Mouse (Mus musculus): ENCODE results near the gene Trarg1. TPM values are rescaled to one million over a fixed set of nuclear protein-coding genes. Genes with fewer than 3 reads are reported as not detected.
"Not testable (repeated sequence)": the region's sequence is repeated elsewhere in the genome, so short reads cannot be mapped to it uniquely, and the experiment has no call there.

The Trarg1 gene
- 0.24 and 0.56 TPM in 2 replicates for polyA plus RNA-seq (2015; fragmentation: Nextera tagmentation; extraction: Ambion mirVana)

DNA sequence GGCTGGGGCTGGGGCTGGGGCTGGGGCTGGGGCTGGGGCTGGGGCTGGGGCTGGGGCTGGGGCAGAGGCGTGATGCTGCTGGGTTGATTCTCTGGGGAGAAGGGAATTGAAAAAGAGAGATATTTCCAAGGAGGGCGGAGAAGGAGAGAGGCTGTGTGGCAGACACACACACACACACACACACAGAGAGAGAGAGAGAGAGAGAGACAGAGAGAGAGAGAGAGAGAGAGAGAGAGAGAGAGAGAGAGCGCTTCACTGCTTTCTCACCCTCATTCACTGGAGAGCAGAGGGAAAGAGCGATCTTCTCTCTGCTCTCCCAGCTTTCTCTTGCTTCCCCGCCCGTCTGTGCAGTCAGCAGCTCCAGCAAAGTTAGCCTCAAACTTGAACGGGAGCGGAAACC lies at the start of gene Trarg1:
Trarg1 (plus strand) TSS at position 301 of the 400 bp plus-strand sequence.
- not testable (repeated sequence) for H3K4me1 ChIP-seq; H3K9me3 ChIP-seq; H3K4me2 ChIP-seq (replicated peaks); H3K36me3 ChIP-seq; H3K9ac ChIP-seq (replicated peaks); ATAC-seq (replicated peaks); H3K27ac ChIP-seq (replicated peaks); H3K4me3 ChIP-seq
- H3K27me3 ChIP-seq = peaks cover 11% of the 10 kb centered on the region; the same call in 1 of the 2 replicates
- 45% methylated on average over 7 of the region's 8 CpGs for WGBS

DNA sequence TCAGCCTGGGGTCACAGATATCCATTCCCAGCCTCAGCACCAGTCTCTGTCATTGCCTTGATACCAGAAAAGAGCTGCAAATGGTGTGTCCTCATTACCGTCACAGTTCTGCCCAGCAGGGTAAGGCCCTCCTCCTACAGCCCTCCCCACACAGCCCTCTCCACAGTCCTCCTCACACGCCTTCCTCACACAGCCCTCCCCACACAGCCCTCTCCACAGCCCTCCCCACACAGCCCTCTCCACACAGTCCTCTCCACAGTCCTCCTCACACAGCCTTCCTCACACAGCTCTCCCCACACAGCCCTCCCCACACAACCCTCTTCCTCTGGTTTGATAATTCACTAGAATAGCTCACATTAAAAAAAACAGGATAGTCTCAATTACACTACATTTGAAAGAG lies 49.6 kb upstream of the Trarg1 start:
- no peak overlapping the region for H3K9ac ChIP-seq (replicated peaks)
- no peaks in the 10 kb centered on the region for H3K9me3 ChIP-seq
- 24% methylated on average over 2 of the region's 2 CpGs for WGBS
- ATAC-seq (replicated peaks) = no peak
- H3K36me3 ChIP-seq = no peaks in the 10 kb centered on the region
- no peak overlapping the region for H3K27ac ChIP-seq (replicated peaks)
- no peak overlapping the region for H3K4me3 ChIP-seq
- H3K4me2 ChIP-seq (replicated peaks) = no peak overlapping the region
- H3K4me1 ChIP-seq = no peaks in the 10 kb centered on the region
- peaks cover 4% of the 10 kb centered on the region; the same call in 1 of the 2 replicates for H3K27me3 ChIP-seq

DNA sequence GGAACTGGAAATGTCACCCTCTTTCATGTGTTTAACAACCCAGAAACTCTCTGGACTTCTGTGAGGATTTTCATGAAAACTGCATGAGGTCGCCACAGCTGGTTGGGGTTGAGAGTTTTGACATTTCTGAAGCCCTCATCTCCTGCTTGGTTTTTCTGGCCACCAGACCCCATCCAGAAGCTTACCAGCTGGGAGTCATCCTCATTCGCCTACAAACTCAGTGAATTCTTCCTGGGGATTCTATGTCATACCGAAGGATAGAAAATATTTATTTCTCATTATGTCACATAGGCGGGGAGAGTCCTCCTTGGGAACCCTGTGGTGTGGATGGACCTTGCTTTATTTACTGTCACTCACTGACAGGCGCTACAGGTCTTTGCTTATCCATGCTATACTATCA lies 49.1 kb upstream of the Trarg1 start:
- Histone ChIP-seq H3K9ac (replicated peaks) (no peak overlapping the region), H3K27ac (replicated peaks) (no peak overlapping the region)
- WGBS = 86% methylated on average over 5 of the region's 5 CpGs

DNA sequence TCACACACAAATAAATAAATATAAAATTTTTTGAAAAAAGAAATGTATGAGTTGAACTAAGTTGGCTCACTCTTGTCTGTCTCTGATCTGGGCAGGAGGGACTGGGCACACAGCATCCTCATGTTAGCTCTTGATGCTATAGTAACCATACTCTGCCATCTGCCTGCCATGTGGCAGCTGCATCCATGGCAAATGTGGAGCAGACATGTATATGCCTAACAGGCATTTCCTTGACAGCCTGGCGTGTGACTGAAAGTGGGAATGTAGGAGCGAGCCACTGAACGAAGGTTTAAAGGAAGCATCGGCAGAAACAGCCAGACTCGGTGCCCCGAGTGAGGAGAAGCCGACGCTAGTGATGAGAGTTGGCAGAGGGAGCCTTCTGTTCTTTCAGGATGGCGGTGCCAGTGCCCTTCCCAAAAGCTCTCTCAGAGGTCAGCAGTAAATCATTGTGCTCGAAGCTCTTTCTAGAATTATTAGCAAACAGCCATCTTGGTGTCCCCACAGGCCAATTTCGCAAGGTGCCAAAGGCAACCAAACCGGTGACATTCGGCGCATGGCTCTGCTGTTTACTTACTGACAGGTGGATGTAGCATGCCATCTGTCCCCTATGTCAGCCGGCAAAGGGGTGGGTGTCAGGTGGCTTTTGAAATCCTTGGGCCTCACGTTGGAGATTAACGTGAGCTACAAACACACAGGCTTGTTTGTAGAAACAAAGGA lies 40.2 kb upstream of the Trarg1 start:
- H3K4me1 ChIP-seq = 0 out of 2 replicates have a peak, but pooled peaks cover 5% of the 10 kb centered on the region
- 57% methylated on average over 17 of the region's 17 CpGs for WGBS
- H3K27ac ChIP-seq (replicated peaks) = peak overlapping the region; percentile 88
- no peaks in the 10 kb centered on the region; the same call in 1 of the 2 replicates for H3K27me3 ChIP-seq
- H3K36me3 ChIP-seq = no peaks in the 10 kb centered on the region
- H3K9me3 ChIP-seq = no peaks in the 10 kb centered on the region
- H3K4me2 ChIP-seq (replicated peaks) = no peak overlapping the region; the same call in 1 of the 2 replicates
- no peak overlapping the region for H3K9ac ChIP-seq (replicated peaks)
- H3K4me3 ChIP-seq = no peak overlapping the region
- ATAC-seq (replicated peaks) = peak; percentile 86

More for the DNA sequence above, 49.1 kb upstream of the Trarg1 start:
- Histone ChIP-seq H3K27me3 (peaks cover 4% of the 10 kb centered on the region; the same call in 1 of the 2 replicates), H3K36me3 (no peaks in the 10 kb centered on the region), H3K4me3 (no peak overlapping the region), H3K4me1 (no peaks in the 10 kb centered on the region), H3K9me3 (no peaks in the 10 kb centered on the region), H3K4me2 (replicated peaks) (no peak overlapping the region)
- no peak for ATAC-seq (replicated peaks)

DNA sequence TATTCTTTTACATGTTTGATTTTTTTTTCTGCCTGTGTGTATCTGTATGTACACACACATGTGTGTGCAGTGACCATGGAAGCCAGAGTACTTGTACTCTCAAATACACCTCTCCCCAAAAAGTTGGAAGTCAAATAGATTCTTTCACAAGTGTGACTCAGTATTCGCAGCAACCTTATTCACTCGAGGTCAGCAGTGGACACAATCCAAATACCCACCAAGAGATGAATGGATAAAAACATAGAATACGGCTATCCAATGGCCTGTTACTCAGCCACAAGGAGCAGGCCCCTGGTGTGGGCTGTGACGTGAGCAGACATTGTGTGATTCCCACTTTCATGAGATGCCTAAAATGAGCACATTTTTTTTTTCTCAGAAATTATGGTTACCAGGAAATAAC lies 39.4 kb upstream of the Trarg1 start:
- Histone ChIP-seq H3K36me3 (no peaks in the 10 kb centered on the region), H3K4me3 (no peak overlapping the region), H3K4me2 (replicated peaks) (no peak overlapping the region), H3K9me3 (no peaks in the 10 kb centered on the region), H3K27me3 (no peaks in the 10 kb centered on the region; the same call in 1 of the 2 replicates), H3K27ac (replicated peaks) (peak overlapping the region; percentile 88; the same call in 1 of the 2 replicates), H3K9ac (replicated peaks) (no peak overlapping the region), H3K4me1 (peaks cover 11% of the 10 kb centered on the region)
- 67% methylated on average over 4 of the region's 4 CpGs for WGBS
- no peak for ATAC-seq (replicated peaks)

DNA sequence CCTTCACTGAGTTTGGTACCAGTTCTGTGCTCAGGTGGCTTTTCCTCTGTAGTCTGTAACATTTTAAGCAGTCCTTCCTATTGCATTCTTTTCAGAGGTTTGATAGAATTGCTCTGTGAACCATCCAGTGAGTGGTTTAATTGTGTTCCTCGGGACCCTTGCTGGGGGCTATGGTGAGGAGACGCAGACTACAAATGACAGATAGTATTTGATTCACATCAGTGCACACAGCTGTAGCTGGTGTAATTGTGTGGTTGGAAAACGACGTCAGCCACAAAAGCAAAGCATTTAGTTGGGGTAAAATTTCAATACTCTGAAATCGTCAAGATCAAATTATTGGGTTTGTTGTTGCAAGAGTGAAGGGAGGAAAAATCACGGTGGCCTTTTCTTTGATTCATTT lies 35.4 kb upstream of the Trarg1 start:
- no peak for ATAC-seq (replicated peaks)
- H3K9ac ChIP-seq (replicated peaks) = no peak overlapping the region
- 24% methylated on average over 6 of the region's 6 CpGs for WGBS
- peaks cover 5% of the 10 kb centered on the region; the same call in 1 of the 2 replicates for H3K27me3 ChIP-seq
- peaks cover 33% of the 10 kb centered on the region for H3K4me1 ChIP-seq
- no peaks in the 10 kb centered on the region for H3K9me3 ChIP-seq
- no peak overlapping the region for H3K4me3 ChIP-seq
- no peaks in the 10 kb centered on the region for H3K36me3 ChIP-seq
- H3K4me2 ChIP-seq (replicated peaks) = no peak overlapping the region
- H3K27ac ChIP-seq (replicated peaks) = no peak overlapping the region

DNA sequence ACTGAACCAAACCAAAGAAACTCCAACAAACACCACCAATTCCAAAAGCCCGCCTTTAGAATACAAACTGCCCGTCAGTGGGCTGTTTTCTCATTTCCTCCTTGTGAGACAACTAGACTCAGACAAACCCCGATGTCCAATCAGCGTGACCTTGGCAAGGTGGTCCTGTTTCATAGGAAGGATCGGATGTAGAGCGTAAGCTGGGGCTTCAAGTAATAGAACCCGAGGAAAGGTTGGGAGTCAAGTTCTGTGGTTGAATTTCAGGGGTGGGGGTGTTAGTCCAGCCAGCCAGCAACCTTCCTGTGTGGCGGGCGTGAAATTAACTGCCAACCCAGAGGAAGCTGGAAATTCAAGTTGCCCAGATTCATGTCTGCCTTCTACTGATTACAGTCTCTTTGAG lies 34.6 kb upstream of the Trarg1 start:
- Histone ChIP-seq H3K36me3 (no peaks in the 10 kb centered on the region), H3K9ac (replicated peaks) (no peak overlapping the region), H3K27me3 (peaks cover 9% of the 10 kb centered on the region; the same call in 1 of the 2 replicates), H3K4me3 (no peak overlapping the region), H3K4me2 (replicated peaks) (no peak overlapping the region), H3K27ac (replicated peaks) (no peak overlapping the region), H3K9me3 (no peaks in the 10 kb centered on the region), H3K4me1 (peaks cover 30% of the 10 kb centered on the region)
- ATAC-seq (replicated peaks) = no peak
- WGBS = 77% methylated on average over 9 of the region's 9 CpGs

DNA sequence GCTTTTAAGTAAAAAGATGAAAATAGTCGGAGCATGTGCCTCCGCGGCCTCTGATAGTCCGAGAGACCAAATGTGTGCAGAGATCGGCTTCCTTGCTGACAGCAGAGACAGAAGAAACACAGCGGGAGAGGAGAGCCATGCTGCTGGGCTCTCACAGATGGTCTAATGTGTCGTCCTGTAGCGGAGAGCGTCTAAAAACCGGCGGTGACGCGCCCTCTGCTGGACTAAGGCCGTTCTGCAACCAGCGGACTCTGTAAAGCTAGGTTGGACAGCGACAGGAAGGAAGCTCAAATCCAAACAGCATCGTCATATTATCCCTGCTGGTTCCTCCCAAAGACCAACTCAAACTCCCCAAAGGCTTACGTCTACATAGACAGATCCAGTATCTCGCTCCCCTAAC lies 33.7 kb upstream of the Trarg1 start:
- Histone ChIP-seq H3K9me3 (no peaks in the 10 kb centered on the region), H3K36me3 (no peaks in the 10 kb centered on the region), H3K9ac (replicated peaks) (peak overlapping the region; percentile 19; the same call in 1 of the 2 replicates), H3K4me3 (peak overlapping the region; percentile 28), H3K4me1 (peaks cover 30% of the 10 kb centered on the region), H3K27ac (replicated peaks) (peak overlapping the region; percentile 17), H3K27me3 (peaks cover 13% of the 10 kb centered on the region; the same call in 1 of the 2 replicates), H3K4me2 (replicated peaks) (peak overlapping the region; percentile 47)
- ATAC-seq (replicated peaks) = peak; percentile 77
- WGBS = under 1% methylated on average over 19 of the region's 19 CpGs

DNA sequence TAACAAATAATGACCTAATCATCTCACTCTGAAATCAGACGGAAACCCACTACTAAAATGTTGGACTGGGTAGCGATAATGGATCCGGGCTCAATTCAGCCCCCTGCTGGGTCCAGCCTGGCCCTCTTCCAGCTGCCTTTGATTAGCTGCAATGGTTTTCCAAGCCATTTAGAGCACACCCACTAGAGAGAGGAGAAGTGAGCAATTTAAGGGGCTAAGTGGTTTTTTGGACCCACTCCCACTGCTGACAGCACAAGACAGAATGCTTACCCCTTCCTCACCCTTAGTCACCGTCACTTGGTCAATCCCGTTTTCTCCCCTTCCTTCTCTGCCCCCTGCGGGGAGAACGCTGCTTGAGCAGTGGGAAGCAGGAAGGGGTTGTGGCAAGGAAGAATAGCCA lies 32.5 kb upstream of the Trarg1 start:
- 0% methylated on average over 7 of the region's 7 CpGs for WGBS

DNA sequence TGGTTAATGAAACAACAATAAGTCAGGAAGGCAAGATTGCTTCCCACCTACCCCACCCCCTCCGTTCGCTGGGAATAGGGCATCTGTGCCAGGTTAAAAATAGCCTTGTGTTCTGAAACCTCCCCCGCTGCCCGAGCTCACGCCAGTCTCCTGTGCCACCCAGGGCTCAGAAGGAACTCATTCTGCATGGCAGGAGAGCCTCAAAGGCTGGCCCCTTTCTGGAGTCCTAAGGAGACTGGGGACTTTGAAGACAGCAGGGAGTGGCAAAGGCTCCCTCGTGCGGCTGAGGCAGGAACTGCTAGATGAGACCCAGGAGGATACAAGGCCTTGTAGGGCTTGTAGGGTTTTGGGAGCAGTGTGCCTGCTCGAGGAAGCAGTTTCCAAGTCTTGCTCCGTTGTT lies 32.1 kb upstream of the Trarg1 start:
- Histone ChIP-seq H3K27ac (replicated peaks) (peak overlapping the region; percentile 75), H3K4me3 (peak overlapping the region; percentile 12; the same call in 1 of the 2 replicates), H3K9ac (replicated peaks) (no peak overlapping the region), H3K27me3 (peaks cover 22% of the 10 kb centered on the region; the same call in 1 of the 2 replicates), H3K4me2 (replicated peaks) (peak overlapping the region; percentile 42), H3K4me1 (peaks cover 30% of the 10 kb centered on the region), H3K9me3 (no peaks in the 10 kb centered on the region), H3K36me3 (no peaks in the 10 kb centered on the region)
- WGBS = 5% methylated on average over 9 of the region's 9 CpGs
- ATAC-seq (replicated peaks) = peak; percentile 80

More for the DNA sequence above, 32.5 kb upstream of the Trarg1 start:
- no peak overlapping the region for H3K9ac ChIP-seq (replicated peaks)
- H3K4me2 ChIP-seq (replicated peaks) = peak overlapping the region; percentile 42
- ATAC-seq (replicated peaks) = peak; percentile 85
- no peaks in the 10 kb centered on the region for H3K36me3 ChIP-seq
- H3K27ac ChIP-seq (replicated peaks) = peak overlapping the region; percentile 75
- peak overlapping the region; percentile 12; the same call in 1 of the 2 replicates for H3K4me3 ChIP-seq
- H3K4me1 ChIP-seq = peaks cover 30% of the 10 kb centered on the region
- H3K9me3 ChIP-seq = no peaks in the 10 kb centered on the region
- peaks cover 20% of the 10 kb centered on the region; the same call in 1 of the 2 replicates for H3K27me3 ChIP-seq

DNA sequence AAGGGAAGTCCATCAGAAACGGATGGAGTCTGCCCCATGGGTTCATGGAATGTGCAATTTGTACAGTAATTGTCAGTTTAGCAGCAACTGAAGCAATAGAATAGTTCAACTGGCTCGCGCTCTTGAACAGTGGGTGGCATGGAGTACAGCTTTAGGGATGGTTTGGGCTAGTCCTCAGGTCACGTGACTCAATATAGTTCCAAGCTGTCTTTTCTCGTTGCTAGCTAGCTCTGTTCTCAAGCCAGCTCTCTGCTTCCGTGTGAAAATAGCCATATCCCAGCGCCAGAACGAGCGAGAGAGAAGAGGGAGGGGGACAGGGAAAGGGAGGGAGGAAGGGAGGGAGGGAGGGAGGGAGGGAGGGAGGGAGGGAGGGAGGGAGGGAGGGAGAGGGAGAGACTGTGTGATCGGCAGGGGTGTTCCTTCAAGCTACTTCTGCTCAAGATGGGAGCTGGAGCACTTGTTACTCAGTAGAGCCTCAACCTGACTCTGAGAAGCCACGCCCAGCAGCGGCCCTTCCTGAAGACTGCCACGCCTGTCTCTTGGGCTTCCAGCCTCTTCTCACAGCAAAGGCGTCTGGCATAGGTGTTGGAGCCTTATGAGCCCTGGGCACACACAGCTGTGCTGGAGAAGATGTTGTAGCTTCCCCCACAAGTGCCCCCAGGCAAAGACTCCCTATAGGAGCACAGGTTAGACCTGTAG lies 28.6 kb upstream of the Trarg1 start:
- Histone ChIP-seq H3K4me2 (replicated peaks) (no peak overlapping the region), H3K36me3 (no peaks in the 10 kb centered on the region), H3K9ac (replicated peaks) (no peak overlapping the region), H3K27ac (replicated peaks) (no peak overlapping the region), H3K9me3 (no peaks in the 10 kb centered on the region), H3K4me1 (peaks cover 18% of the 10 kb centered on the region), H3K4me3 (no peak overlapping the region), H3K27me3 (peaks cover 29% of the 10 kb centered on the region; the same call in 1 of the 2 replicates)
- WGBS = 54% methylated on average over 12 of the region's 14 CpGs
- no peak for ATAC-seq (replicated peaks)

DNA sequence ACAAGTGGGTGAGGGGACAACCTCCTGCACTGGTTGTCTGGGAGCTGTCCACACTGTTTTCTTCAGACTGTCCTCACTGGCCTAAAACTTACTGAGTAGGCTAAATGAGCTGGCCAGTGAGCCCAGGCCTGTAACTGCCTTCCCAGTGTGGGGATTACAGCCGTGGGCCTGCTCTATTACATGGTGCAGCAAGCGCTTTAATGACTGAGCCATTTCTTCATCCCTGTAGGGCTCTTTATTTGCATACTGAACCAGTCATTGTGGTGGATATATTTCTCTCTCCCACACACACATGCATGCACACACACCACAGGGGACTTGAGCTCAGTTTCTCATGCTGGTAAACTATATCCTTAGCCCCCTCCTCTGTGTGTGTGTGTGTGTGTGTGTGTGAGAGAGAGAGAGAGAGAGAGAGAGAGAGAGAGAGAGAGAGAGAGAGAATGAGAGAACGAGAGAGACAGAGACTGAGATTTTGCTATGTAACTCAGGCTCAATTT lies 26.7 kb upstream of the Trarg1 start:
- H3K9ac ChIP-seq (replicated peaks) = no peak overlapping the region
- ATAC-seq (replicated peaks) = no peak

More for the DNA sequence above, 26.7 kb upstream of the Trarg1 start:
- no peaks in the 10 kb centered on the region for H3K9me3 ChIP-seq
- no peaks in the 10 kb centered on the region for H3K36me3 ChIP-seq
- no peak overlapping the region for H3K27ac ChIP-seq (replicated peaks)
- H3K4me3 ChIP-seq = no peak overlapping the region
- H3K4me1 ChIP-seq = no peaks in the 10 kb centered on the region
- H3K27me3 ChIP-seq = peaks cover 29% of the 10 kb centered on the region; the same call in 1 of the 2 replicates
- no peak overlapping the region for H3K4me2 ChIP-seq (replicated peaks)
- WGBS = 36% methylated on average over 3 of the region's 3 CpGs

Data from forebrain, embryonic 15.5 days (tissue).